Mouse (Mus musculus): ENCODE results near the gene Tdrd5.
"Not testable (repeated sequence)": the region's sequence is repeated elsewhere in the genome, so short reads cannot be mapped to it uniquely, and the experiment has no call there.

Tdrd5 gene

DNA sequence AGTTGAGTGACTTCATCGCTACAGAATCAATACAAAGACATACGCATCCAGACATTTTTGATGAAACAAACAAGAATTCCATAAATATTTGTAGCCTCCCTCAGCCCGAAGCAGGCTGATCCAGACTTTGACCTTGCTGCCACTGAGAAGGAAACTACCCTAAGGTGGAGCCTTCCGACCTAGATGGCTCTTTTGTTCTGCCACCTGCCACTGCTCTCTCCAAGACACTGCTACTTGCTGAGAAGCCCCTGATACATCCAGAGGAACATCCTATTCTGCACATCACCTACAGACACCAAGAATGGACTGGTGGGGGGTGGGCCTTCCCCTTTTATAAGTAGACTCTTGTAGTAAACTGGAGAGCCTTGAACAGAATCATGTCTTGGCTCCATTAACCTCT lies 52.4 kb downstream of the Tdrd5 start:
- not testable (repeated sequence) for DNase-seq

DNA sequence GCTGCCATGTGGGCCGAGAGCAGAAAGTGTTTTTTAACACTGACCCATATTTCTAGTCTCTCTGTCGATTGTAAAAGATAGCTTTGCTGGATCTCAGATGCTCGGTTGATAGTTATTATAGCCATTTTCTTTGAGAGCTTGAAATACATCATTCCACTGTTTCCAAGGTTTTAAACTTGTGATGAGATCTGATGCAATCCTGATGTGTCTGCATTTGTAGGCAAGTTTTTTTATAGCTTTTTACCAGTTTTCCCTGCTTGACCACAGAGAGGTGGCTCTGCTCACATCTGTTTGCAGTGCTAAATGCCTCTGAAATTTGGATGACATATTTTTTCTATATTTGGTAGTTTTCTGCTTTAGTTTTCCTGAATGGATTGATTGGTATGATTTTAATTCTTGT lies 55.6 kb downstream of the Tdrd5 start:
- no peak for DNase-seq

DNA sequence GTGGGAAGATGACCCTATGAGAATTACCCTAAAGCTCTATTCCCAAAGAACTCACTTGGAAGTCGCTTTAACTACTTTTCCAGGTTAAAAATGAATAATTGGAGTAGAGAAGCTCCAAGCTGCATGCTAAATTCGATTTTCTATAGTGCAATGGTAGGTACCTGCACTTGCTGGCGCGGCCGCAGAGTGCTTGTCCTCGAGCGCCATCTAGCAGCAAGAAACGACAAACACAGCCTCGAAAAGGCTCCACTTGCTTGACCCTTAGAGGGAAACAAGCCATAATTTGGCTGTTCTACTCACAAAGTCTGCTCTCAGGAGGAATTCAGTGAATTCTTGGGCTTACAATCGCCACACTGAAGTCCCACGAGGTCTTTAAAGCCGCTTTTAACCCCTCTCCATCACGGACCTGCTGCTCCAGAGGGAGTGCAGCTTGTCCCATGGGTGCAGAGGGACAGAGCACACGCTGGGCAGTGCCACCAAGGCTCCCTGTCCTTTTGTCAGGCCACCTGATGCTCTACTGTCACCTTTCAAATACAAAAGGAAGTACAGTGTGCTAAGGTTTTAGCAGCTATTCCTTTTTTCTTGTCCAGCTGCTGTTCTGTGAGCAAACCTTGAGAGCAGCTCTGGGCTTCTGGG lies 61.6 kb downstream of the Tdrd5 start:
- DNase-seq = no peak

DNA sequence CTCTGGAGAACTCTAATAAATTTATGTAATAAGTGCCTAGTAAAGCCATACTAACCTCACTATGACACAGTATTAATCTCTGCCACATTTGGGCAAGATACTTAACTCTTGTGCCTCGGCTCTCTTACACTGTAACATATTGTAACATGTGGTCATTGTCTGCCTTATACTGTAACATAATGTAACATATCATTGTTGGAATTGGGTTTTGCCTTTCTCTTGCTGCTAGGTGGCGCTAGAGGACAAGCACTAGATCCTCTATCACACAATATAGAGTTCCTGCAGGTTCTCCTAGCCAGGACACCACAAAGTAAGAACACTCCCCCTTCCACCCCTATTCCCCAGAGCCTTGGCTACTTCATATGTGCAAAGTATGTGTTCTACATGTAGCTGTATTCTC lies 62.4 kb downstream of the Tdrd5 start:
- DNase-seq = no peak

DNA sequence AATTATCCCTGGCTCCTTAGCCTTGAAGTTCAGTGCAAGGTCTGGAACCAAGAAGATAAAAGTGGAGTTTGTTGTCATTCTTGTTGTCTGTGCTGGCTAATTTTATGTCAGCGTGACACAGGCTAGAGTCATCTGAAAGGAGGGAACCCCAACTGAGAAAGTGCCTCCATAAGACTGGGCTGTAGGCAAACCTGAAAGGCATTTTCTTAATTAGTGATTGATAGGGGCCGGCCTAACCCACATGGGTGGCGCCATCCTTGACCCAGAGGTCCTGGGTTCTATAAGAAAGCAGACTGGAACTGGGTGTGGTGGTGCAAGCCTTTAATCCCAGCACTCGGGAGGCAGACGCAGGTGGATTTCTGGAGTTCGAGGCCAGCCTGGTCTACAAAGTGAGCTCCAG lies 72.3 kb downstream of the Tdrd5 start:
- DNase-seq = no peak

DNA sequence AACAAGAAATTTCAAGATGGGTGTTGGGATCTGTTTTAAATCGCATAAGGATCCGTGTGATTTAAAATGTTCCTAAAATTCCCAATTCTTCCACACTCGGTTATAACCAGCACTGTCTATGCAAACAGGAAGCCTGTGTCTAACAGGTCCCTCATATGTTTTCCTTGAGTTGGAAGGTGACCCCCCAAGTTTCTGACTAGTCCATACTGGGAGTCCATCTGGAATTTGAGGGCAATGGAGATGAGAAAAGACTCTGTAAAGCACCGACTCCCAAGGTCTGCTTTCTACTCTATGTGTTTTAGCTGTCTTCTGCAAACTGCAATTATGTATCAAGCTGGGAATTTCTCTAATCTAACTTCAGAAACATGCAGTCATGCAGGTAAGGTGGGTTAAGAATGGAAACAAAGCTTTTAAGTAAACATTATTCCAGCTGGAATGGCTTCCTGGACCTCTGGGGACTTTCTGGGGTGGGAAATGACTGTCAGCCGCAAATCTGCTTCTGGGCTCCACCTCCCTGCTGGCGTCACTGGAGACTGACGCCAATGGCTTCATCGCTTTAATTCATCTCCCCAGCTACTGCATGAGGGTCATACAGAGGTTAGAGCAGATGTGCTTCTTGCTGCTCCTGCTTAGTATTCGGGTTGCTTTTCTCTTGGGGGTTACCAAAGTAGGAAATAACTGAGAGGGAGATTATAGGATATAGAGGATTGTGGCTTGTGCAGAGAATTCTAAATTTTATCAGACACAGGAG lies 73.0 kb downstream of the Tdrd5 start:
- DNase-seq = peak; percentile 96

DNA sequence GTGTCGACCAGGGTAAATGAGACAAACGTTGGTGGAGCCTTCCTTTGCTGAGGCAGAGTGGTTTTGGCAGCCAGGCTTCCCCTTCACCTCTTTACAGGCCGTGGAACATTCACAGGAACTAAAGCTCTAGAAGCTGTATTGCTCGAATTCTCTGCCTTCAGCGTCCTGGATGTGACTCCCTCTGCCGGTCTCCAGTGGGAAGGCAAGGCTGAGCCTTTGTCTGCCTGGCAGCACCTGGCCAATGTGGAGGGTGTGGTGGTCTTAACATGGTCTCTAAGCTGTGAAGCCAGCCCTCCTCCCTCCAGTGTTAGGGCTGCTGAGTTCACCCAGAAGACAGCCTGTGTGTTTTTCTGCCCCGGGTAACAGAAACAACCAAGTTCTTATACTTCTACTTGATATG lies 74.0 kb downstream of the Tdrd5 start:
- no peak for DNase-seq

DNA sequence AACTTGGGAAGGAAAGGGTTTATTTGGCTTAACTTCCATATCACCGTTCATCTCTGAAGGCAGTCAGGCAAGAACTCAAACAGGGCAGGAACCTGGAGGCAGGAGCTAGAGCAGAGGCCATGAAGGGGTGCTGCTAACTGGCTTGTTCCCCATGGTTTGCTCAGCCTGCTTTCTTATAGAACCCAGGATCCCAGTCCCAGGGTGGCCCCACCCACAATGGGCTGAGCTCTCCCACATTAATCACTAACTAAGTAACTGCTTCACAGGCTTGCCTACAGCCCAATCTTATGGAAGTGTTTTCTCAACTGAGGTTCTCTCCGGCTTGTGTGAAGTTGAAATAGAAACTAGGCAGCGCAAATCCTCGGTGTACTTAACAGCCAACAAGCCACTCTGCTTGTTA lies 74.7 kb downstream of the Tdrd5 start:
- no peak for DNase-seq

DNA sequence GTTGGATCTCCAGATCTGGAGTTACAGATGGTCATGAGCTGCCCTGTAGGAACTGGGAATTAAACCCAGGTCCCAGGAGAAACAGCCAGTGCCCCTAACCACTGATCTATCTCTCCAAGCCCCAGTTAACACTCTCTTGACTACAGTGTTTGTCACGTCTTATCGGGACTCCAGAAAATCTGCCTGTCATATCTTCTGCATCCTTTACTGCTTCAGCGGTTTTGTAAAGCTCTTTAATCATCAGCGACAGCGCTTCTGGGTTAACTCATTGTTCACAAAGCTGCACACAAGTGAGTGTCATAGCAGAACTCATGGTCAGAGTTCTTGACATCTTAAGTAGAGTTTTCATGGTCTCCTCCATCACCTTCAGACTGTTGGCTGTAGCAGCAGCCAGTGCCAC lies 76.6 kb downstream of the Tdrd5 start:
- DNase-seq = no peak

DNA sequence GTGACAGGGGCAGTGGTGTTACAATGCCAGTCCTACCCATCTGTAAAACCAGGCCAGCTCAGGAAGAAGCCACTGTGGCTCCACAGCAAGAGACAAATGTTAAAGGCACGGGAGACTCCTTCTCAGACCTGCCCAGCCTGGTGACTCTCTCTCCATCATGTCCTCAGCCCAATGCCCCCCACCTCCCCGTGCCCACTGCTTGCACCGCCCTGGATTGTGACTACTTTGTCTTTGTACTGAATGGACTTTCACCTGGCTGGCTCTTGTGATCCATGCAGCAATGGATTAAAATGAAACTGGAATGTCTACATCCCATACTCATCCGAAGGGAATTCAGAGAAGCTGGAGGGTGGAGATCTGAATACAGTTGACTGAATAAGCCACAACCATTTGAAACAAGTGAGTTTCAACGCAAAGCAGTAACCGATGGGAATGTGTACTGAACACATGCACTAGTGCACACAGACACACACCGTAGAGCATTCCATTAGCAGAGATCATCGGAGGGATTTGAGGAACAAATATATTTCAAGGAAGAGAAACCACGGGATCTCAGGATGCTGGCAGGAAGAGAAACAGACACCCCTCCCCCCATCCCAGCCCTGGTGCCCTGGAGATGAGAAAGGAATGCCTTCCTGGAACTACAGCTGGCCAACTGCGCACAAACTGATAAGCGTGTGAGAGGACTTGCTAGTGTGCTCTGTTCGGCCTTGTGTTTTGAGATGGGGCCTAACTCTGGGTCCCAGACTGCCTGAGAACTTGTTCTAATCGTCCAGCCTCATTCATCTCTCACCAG lies 81.1 kb downstream of the Tdrd5 start:
- DNase-seq = peak; percentile 93

DNA sequence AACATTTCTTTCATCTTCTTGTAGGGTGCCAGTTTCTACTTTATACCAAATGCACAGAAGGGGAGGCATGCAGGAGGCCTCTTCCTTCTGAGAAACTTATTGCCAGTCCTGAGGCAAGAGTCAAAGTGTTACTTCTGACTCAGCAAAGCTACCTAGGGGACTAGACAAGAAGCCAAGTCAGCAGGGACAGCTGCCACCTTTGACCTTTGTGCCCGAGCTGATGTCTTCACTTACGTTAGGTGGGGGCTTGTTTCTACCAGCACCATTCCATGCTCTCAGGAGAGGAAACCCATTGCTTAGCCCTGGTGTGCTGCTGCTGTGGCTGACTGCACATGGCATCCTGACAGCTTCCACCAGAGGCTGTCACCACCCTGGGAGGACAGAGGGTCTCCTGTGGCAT lies 82.1 kb downstream of the Tdrd5 start:
- no peak for DNase-seq

DNA sequence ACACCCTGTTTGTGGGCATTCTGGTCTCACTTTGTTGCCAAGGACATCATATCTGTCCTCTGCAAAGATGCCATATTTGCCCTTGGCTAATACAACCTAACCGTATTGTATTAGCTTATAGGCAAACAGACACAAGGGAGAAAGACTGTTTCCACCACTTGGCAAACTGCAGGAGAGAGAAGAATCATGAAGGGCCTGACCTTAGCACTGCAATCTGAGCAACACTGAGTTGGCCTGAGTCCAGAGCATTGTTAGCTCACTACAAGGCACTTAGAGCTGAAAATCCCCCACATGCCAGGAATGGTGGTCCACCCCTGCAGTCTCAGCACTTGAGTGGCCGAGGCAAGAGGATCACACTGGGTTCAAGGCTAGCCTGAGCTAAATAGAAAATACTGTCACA lies 84.9 kb downstream of the Tdrd5 start:
- no peak for DNase-seq

DNA sequence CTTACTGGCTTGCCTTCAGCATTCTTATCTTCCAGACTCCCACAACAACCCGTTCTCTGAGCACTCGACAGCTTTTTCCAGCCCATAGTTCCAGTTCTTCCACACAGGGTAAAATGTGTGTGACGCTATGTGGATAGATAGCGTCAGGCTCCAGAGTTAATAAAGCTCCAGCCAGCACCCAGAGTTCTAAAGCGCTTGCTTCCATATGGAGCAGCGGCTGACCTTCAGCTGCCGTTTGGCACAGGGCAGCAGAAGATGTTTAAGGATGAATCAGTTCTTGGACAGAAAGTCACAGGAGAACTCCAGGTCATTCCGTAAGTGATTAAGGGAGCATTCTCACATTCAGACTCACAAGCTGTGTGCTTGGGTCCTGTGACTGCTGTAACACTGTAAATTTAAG lies 85.5 kb downstream of the Tdrd5 start:
- DNase-seq = no peak

DNA sequence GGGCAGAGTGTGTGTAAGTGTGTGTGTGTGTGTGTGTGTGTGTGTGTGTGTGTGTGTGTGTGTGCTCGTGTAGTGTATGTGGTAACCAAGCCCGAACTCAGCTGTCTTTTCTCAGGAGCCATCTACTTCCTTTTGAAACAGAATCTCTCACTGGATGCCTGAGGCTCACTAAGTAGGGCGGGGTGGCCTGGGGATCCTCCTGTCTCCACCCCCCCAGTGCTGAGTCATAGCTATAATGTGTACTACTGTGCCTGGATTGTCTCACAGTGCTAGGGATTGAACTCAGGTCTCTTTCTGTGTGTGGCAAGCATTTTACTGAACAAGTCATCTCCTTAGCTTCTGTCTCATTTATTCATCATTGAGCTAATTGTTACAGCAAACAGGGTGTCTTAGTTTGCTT lies 86.1 kb downstream of the Tdrd5 start:
- peak; percentile 97 for DNase-seq

DNA sequence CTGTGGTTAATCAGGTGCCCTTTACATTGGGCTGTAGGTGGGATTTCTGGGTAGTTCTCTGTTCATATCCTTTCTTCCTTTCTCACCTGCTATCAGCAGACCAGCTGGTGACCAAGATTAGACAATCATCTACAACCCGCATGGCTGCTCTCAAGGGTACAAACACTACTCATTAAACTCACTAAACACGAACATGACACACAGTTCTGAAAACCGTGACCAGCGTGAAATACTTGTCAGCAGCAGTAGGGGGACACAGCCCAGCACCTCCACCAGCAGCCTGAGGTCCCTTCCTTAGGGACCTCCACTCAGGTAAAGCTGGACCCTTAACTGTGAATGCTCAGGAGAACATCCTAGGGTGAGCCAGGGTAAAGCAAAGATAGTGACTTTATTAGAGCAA lies 87.2 kb downstream of the Tdrd5 start:
- DNase-seq = no peak

DNA sequence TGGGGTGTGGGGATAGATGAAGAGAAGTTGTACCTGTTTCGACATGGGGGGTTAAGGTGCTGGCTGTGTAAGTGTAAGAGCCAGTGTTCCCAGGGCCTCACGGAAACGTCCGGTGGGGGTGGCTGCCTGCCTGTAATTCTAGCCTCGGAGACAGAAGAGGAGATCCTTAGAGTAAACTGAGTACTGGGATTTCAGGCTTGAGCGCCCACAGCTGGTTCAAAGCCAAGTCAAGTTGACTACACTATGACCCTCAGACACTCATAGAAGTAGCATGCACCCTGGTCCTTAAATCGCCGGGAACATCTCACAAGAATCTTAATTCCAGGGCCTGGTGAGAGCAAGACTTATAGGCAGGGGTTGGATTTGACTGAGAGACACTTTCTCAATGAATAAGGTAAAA lies 88.8 kb downstream of the Tdrd5 start:
- DNase-seq = no peak

DNA sequence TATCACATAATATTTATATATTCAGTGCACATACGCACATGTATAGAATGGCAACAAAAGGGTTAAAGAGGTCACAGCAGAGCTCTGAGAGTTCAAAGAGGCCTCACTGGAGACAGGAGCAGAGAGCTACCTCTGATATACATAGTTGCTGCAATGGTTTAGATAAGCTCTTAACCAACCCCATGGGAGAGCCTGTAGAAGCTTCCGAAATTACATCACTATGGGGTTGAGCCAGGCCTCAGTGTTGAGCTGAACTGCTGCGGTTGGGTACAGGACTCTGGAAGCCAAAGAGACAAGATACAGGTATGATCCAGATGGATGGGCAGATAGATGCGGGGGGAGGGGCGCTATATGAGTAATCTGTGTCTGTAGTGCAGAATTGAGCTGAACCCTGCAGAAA lies 90.5 kb downstream of the Tdrd5 start:
- no peak for DNase-seq

DNA sequence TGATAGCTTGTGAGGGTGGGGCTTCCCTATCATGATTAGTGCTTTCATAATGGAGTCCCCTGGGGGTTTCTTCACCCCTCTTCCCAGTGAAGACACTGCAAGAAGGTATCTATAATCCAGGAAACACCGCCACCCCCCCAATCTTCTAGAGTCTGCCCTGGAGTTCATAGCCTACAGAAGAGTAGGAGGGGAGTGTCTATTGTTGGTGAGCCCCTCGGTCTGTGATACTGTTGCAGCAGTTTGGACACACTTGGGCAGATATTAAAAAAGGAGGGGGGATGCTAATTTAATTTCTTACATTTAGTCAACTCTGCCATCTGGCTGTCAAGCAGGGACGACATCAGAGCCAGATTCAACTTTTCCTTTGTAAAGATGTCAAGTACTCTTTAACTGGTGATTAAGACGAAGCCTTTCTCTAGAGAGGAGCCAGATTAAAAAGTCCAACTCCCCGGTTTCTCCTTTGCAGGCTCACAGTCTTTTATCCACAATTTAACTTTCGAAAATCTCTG lies 91.6 kb downstream of the Tdrd5 start:
- DNase-seq = no peak

Measured in heart, adult 11 months (tissue).